Mouse (Mus musculus) cerebellum, adult 2 months (tissue): ENCODE data around the gene Msi2.

Experiments
- CTCF ChIP-seq: fragments of 200-500 bp; IDR thresholded peaks from 2 replicates; pipeline ENCODE4 v1.5.1; 2011; ENCODE audit warnings: low read depth, mild to moderate bottlenecking, control low read depth, low read length, moderate library complexity, borderline replicate concordance; ENCODE audit not compliant: insufficient read depth
- POLR2A ChIP-seq: fragments of 200-500 bp; IDR thresholded peaks from 2 replicates; pipeline ENCODE4 v1.6.1; 2011; ENCODE audit warnings: low read length, control low read depth, borderline replicate concordance; ENCODE audit not compliant: insufficient read depth

DNA sequence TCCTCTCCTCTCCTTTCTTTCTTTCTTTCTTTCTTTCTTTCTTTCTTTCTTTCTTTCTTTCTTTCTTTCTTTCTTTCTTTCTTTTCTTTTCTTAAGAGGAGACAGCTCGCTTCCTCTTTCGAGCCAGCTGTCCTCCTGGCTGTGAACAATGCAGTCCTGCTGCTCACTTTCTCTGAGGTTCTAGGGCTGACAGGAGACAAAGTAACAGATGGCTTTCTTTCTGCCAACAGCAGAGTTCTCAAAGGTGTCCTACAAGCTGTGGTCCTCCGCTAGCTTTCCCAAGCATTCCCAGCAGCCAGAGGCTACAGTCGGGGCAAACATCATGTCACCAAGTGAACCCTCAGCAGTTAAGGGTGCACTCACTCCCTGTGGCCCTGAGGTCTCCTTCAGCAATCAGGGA lies 419.0 kb downstream of the Msi2 start:
- TF ChIP-seq CTCF = no peak
- TF ChIP-seq POLR2A = no peak
